Mouse (Mus musculus): ENCODE data around the gene Wwox. TPM values are rescaled to one million over a fixed set of nuclear protein-coding genes. Genes with fewer than 3 reads are reported as not detected.
A peak's percentile ranks its signal among the peaks of the same experiment; 100 is the strongest.

The Wwox gene
- polyA plus RNA-seq, 1 experiment from 2014 or later = 20.0 TPM

- no peak overlapping the region for H3K4me3 ChIP-seq
- H3K4me1 ChIP-seq = peaks cover 39% of the 10 kb centered on the region
- H3K27me3 ChIP-seq = no peaks in the 10 kb centered on the region
- H3K9me3 ChIP-seq = no peaks in the 10 kb centered on the region
- H3K27ac ChIP-seq = peak overlapping the region; percentile 85
- no peaks in the 10 kb centered on the region for H3K36me3 ChIP-seq
- peak; percentile 46; the same call in 1 of the 2 replicates for ATAC-seq (ENCODE audit: borderline replicate concordance, extremely low read depth, low FRiP score, low TSS enrichment)
- 31% methylated on average over 5 of the region's 5 CpGs for WGBS
- H3K9ac ChIP-seq = no peak overlapping the region
- peak overlapping the region; percentile 4; the same call in 1 of the 2 replicates for H3K4me2 ChIP-seq
These were observed 442.5 kb downstream of the Wwox start for GRCm38 (mm10) chr8:114881891-114882401.

GRCm38 (mm10) chr8:114882504-114882903, 443.0 kb downstream of the Wwox start:
- H3K9me3 ChIP-seq = no peaks in the 10 kb centered on the region
- peaks cover 33% of the 10 kb centered on the region for H3K4me1 ChIP-seq
- H3K27ac ChIP-seq = peak overlapping the region; percentile 85
- WGBS = 41% methylated on average over 4 of the region's 4 CpGs
- H3K4me3 ChIP-seq = no peak overlapping the region
- H3K4me2 ChIP-seq = peak overlapping the region; percentile 4; the same call in 1 of the 2 replicates
- no peaks in the 10 kb centered on the region for H3K36me3 ChIP-seq
- H3K27me3 ChIP-seq = no peaks in the 10 kb centered on the region
- no peak for ATAC-seq (ENCODE audit: borderline replicate concordance, extremely low read depth, low FRiP score, low TSS enrichment)
- no peak overlapping the region for H3K9ac ChIP-seq

- Histone ChIP-seq H3K4me2 (no peak overlapping the region), H3K9ac (no peak overlapping the region), H3K27ac (peak overlapping the region; percentile 85), H3K4me1 (peaks cover 31% of the 10 kb centered on the region), H3K27me3 (no peaks in the 10 kb centered on the region), H3K4me3 (no peak overlapping the region), H3K9me3 (no peaks in the 10 kb centered on the region), H3K36me3 (no peaks in the 10 kb centered on the region)
- no peak for ATAC-seq (ENCODE audit: borderline replicate concordance, extremely low read depth, low FRiP score, low TSS enrichment)
- 72% methylated on average over 11 of the region's 11 CpGs for WGBS
These were observed 443.6 kb downstream of the Wwox start for GRCm38 (mm10) chr8:114882936-114883606.

GRCm38 (mm10) chr8:114883967-114884366, 444.5 kb downstream of the Wwox start:
- ATAC-seq (ENCODE audit: borderline replicate concordance, extremely low read depth, low FRiP score, low TSS enrichment) = no peak
- no peaks in the 10 kb centered on the region for H3K9me3 ChIP-seq
- H3K27ac ChIP-seq = no peak overlapping the region
- no peaks in the 10 kb centered on the region for H3K36me3 ChIP-seq
- WGBS = 76% methylated on average over 9 of the region's 9 CpGs
- H3K9ac ChIP-seq = no peak overlapping the region
- H3K27me3 ChIP-seq = no peaks in the 10 kb centered on the region
- peaks cover 31% of the 10 kb centered on the region for H3K4me1 ChIP-seq
- H3K4me3 ChIP-seq = no peak overlapping the region
- H3K4me2 ChIP-seq = no peak overlapping the region

- WGBS = 25% methylated on average over 18 of the region's 18 CpGs
- H3K4me2 ChIP-seq = peak overlapping the region; percentile 1; the same call in 1 of the 2 replicates
- H3K4me3 ChIP-seq = no peak overlapping the region
- H3K9me3 ChIP-seq = no peaks in the 10 kb centered on the region
- H3K4me1 ChIP-seq = peaks cover 31% of the 10 kb centered on the region
- H3K9ac ChIP-seq = no peak overlapping the region
- peak; percentile 53 for ATAC-seq (ENCODE audit: borderline replicate concordance, extremely low read depth, low FRiP score, low TSS enrichment)
- no peaks in the 10 kb centered on the region for H3K27me3 ChIP-seq
- peak overlapping the region; percentile 19; the same call in 1 of the 2 replicates for H3K27ac ChIP-seq
- no peaks in the 10 kb centered on the region for H3K36me3 ChIP-seq
These were observed 445.7 kb downstream of the Wwox start for GRCm38 (mm10) chr8:114885026-114885592.

GRCm38 (mm10) chr8:114888388-114888787, 448.9 kb downstream of the Wwox start:
- Histone ChIP-seq H3K4me3 (no peak overlapping the region), H3K27me3 (no peaks in the 10 kb centered on the region; the same call in 1 of the 2 replicates), H3K9ac (no peak overlapping the region), H3K4me1 (peaks cover 12% of the 10 kb centered on the region), H3K27ac (no peak overlapping the region), H3K4me2 (no peak overlapping the region), H3K36me3 (no peaks in the 10 kb centered on the region), H3K9me3 (no peaks in the 10 kb centered on the region)
- ATAC-seq (ENCODE audit: borderline replicate concordance, extremely low read depth, low FRiP score, low TSS enrichment) = no peak
- 85% methylated on average over 3 of the region's 3 CpGs for WGBS

GRCm38 (mm10) chr8:114889578-114890374, 450.3 kb downstream of the Wwox start:
- H3K27ac ChIP-seq = no peak overlapping the region
- H3K4me2 ChIP-seq = no peak overlapping the region
- no peak overlapping the region for H3K9ac ChIP-seq
- 38% methylated on average over 16 of the region's 16 CpGs for WGBS
- H3K9me3 ChIP-seq = no peaks in the 10 kb centered on the region
- no peak for ATAC-seq (ENCODE audit: borderline replicate concordance, extremely low read depth, low FRiP score, low TSS enrichment)
- no peaks in the 10 kb centered on the region for H3K36me3 ChIP-seq
- no peaks in the 10 kb centered on the region; the same call in 1 of the 2 replicates for H3K27me3 ChIP-seq
- no peak overlapping the region for H3K4me3 ChIP-seq
- peaks cover 6% of the 10 kb centered on the region for H3K4me1 ChIP-seq

GRCm38 (mm10) chr8:114890478-114890877, 451.0 kb downstream of the Wwox start:
- H3K4me3 ChIP-seq = no peak overlapping the region
- ATAC-seq (ENCODE audit: borderline replicate concordance, extremely low read depth, low FRiP score, low TSS enrichment) = no peak
- H3K9me3 ChIP-seq = no peaks in the 10 kb centered on the region
- peaks cover 3% of the 10 kb centered on the region; the same call in 1 of the 2 replicates for H3K4me1 ChIP-seq
- no peaks in the 10 kb centered on the region; the same call in 1 of the 2 replicates for H3K27me3 ChIP-seq
- WGBS = 49% methylated on average over 5 of the region's 5 CpGs
- no peaks in the 10 kb centered on the region for H3K36me3 ChIP-seq
- H3K27ac ChIP-seq = no peak overlapping the region
- no peak overlapping the region for H3K4me2 ChIP-seq
- H3K9ac ChIP-seq = no peak overlapping the region

GRCm38 (mm10) chr8:114891252-114891651, 451.8 kb downstream of the Wwox start:
- H3K4me3 ChIP-seq = no peak overlapping the region
- no peaks in the 10 kb centered on the region for H3K9me3 ChIP-seq
- no peak overlapping the region for H3K4me2 ChIP-seq
- no peak for ATAC-seq (ENCODE audit: borderline replicate concordance, extremely low read depth, low FRiP score, low TSS enrichment)
- peaks cover 10% of the 10 kb centered on the region for H3K4me1 ChIP-seq
- no peaks in the 10 kb centered on the region for H3K36me3 ChIP-seq
- H3K27ac ChIP-seq = no peak overlapping the region
- H3K27me3 ChIP-seq = no peaks in the 10 kb centered on the region; the same call in 1 of the 2 replicates
- WGBS = 79% methylated on average over 4 of the region's 4 CpGs
- no peak overlapping the region for H3K9ac ChIP-seq

GRCm38 (mm10) chr8:114897432-114897831, 458.0 kb downstream of the Wwox start:
- no peak overlapping the region for H3K4me3 ChIP-seq

GRCm38 (mm10) chr8:114899157-114899556, 459.7 kb downstream of the Wwox start:
- Histone ChIP-seq H3K9me3 (no peaks in the 10 kb centered on the region), H3K27ac (no peak overlapping the region), H3K4me1 (peaks cover 13% of the 10 kb centered on the region), H3K27me3 (no peaks in the 10 kb centered on the region), H3K36me3 (no peaks in the 10 kb centered on the region), H3K9ac (no peak overlapping the region), H3K4me2 (no peak overlapping the region), H3K4me3 (no peak overlapping the region)
- WGBS = 91% methylated on average over 12 of the region's 12 CpGs
- no peak for ATAC-seq (ENCODE audit: borderline replicate concordance, extremely low read depth, low FRiP score, low TSS enrichment)

More at GRCm38 (mm10) chr8:114897432-114897831, 458.0 kb downstream of the Wwox start:
- Histone ChIP-seq H3K27ac (no peak overlapping the region), H3K27me3 (no peaks in the 10 kb centered on the region), H3K9ac (no peak overlapping the region), H3K4me1 (peaks cover 13% of the 10 kb centered on the region), H3K36me3 (no peaks in the 10 kb centered on the region), H3K9me3 (no peaks in the 10 kb centered on the region), H3K4me2 (no peak overlapping the region)
- ATAC-seq (ENCODE audit: borderline replicate concordance, extremely low read depth, low FRiP score, low TSS enrichment) = no peak
- WGBS = 71% methylated on average over 8 of the region's 8 CpGs
